Mouse (Mus musculus) frontal cortex, adult (tissue): Measurements from ENCODE around the gene Fbf1.
"Not testable (repeated sequence)": the region's sequence is repeated elsewhere in the genome, so short reads cannot be mapped to it uniquely, and the experiment has no call there.

Source experiments
- ATAC-seq: cut with Nextera tagmentation; 2 replicates; pipeline ENCODE4 v1.9.2; 2017; ENCODE audit warnings: mild to moderate bottlenecking, moderate library complexity, mixed read lengths; ENCODE audit not compliant: low TSS enrichment

Fbf1 gene

GRCm38 (mm10) chr11:116107777-116108285 is 60.1 kb downstream of the Fbf1 start:
- ATAC-seq = no peak

DNA sequence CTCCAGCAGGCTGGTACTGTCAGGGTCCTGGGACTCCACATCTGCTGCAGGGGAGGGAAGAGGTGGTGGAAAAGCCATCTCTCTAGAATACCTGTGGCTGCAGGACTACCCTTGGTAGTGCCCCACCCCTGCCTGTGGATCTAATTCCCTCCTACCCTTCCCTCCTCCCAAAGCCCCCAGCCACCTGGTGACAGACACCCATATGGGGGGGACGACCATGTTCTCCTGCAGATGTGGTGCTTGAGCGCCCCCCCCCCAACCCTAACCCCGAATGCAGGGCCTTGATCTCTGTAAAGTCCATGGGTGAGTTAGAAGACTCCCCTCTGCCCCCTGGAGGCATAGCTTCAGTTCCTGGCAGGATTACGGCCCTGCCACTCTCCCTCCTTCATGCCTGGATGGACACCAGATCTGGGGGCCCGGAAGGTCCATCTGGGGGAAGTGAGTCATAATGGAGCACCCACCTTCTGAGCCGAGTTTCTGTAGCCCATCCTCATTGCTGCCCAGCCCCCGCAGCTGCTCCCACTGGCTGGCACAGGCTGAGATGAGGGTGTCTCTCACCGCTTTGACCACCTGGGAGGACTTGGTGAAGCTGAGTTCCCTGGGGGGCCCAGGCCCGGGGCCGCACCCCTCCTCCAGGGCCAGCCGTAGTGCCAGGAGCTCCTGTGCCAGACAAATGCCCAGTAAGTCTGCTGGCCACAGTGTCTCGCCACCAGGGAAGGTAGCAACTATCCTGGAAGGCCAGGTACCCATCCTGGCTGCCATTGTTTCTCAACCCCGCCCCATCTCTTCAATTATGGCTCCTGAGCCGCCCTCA is 60.8 kb downstream of the Fbf1 start:
- ATAC-seq = no peak

- ATAC-seq = no peak
Observed at GRCm38 (mm10) chr11:116106154-116106962, 61.6 kb downstream of the Fbf1 start.

DNA sequence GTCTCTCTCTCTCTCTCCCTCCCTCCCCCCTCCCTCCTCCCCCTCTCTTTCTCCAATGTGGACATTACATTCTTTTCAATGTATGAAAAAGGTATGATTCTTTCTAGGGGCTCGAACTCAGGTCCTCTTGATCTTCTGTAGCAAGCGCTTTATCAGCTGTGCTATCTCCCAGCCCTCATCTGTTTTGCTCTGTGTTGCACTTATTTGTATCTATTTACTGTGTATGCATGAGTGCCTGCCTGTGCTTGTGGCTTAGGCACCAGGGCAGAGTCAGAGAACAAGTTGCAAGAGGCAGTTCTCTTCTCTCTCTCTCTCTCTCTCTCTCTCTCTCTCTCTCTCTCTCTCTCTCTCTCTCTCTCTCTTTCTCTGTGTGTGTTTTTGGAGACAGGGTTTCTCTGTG is 62.9 kb downstream of the Fbf1 start:
- no peak for ATAC-seq

- ATAC-seq = peak; percentile 27; the same call in 1 of the 2 replicates
Observed at GRCm38 (mm10) chr11:116104006-116104646, 63.8 kb downstream of the Fbf1 start.

- ATAC-seq = no peak
Observed at GRCm38 (mm10) chr11:116103572-116103971, 64.4 kb downstream of the Fbf1 start.

DNA sequence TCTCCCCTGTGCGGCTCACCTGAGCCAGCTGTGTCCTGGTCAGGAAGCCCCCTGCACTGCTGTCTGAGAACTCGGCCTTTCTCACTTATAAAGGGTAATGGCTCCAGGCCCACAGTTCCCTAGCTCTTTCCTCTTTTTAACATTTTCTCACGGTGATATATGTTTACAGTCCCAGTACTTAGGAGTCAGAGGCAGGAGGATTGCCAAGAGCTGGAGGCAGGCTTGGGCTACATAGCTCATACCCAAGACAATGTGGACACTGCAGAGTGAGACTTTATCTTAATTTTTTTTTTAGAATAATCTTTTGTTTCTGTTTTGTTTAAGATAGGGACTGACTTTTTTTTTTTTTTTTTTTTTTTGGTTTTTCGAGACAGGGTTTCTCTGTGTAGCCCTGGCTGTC is 65.5 kb downstream of the Fbf1 start:
- no peak for ATAC-seq

- no peak for ATAC-seq
Observed at GRCm38 (mm10) chr11:116101931-116102381, 66.0 kb downstream of the Fbf1 start.

GRCm38 (mm10) chr11:116100839-116101238 is 67.1 kb downstream of the Fbf1 start:
- no peak for ATAC-seq

GRCm38 (mm10) chr11:116100385-116100784 is 67.6 kb downstream of the Fbf1 start:
- ATAC-seq = no peak

DNA sequence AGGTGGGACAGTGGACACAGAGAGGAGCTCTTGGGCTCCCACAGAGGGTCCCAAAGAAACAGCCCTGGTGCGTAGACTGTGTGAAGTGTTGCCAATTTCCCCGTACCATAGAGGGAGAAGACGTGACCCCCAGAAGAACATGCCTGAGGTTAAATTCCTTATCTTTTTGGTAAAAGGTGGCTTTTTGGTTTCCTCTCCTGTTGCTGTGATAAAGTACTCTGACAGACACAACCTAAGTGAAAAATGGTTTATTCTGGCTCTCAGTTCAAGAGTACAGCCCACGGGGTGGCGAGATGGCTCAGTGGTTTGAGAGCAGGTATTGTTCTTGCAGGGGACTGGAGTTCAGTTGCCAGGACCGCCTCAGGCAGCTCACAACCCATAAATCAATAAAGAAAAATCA is 68.5 kb downstream of the Fbf1 start:
- ATAC-seq = no peak

DNA sequence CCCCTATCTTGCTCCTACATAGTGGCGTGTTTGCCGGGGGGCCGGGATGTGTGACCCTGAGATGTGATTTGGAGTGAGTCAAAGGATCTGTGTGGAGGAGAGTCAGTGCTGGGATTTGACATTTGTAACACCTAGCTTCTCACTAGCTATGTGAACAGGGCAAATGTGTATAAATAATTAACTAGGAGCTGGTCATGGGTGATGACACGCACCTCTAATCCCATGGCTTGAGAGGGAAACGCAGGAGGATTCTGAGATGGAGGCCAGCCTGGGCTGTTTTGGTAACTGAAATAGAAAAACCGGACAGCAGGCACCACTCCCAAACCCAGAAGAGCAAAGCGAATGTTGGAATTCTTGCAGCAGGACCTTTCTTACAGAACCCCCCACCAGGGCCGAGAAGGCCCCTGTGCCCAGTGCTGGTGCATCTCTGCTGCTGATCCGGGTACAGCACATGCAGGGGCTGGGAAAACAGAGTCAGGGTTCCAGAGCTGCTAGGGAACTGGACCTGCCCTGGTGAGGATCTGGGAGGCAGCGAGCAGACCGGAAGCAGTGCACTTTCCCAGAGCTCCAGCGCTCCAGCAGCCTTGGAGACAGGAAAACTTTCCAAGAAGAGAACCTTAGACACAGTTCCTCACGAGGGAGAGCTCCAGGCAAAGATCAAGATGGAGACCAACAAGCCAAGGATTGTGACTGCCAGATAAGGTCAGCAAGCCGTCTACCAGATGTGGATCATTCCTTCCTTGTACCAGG is 69.1 kb downstream of the Fbf1 start:
- no peak for ATAC-seq

GRCm38 (mm10) chr11:116096213-116097108 is 71.5 kb downstream of the Fbf1 start:
- no peak for ATAC-seq

DNA sequence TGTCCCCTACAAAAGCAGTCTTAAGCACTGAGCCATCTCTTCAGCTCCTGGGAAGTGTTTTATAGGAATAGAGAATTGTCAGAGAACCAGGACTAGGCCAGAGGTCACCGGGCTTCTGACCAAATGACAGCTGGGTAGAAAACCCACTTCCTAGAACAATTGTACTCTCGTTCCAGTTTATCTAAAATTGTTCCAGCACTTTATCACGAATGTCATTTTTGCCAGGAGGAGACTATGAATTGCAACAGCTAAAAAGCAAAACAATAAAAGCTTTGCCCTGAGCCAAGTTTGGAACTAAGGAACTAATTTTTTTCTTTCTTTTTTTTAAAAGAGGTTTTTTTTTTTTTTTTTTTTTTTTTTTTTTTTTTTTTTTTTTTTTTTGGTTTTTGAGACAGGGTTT is 72.4 kb downstream of the Fbf1 start:
- no peak for ATAC-seq

DNA sequence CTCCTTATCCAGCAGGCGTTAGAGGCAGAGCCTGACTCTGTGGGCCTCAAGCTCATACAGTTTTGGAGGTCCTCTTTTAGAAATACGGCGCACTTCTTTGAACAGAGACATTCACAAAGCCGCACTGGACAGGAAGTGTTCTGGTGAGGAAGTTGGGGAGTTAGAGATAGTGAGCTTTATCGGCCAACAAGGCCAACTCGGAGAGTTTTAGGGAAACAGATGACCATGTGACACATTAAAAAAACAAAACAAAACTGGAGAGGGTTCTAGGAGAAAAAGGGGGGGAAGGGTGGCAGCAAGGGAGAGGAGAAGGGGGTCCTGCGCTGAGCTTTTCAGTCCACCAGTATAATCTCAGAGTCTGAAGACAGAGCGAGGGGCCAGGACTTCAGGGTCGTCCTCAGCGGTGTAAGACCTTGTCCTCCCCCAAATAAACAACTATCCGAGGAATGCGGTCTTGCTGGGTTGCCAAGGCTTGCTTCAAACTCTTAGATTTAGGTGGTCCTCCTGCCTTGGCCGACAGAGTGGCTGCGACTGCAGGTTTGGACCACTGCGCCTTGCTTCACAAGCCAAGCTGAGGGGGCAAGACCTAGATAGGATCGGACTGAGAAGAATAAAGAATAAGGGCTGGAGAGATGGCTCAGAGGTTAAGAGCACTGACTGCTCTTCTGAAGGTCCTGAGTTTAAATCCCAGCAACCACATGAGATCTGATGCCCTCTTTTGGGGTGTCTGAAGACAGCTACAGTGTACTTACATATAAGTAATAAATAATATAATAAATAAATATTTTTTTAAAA is 74.0 kb downstream of the Fbf1 start:
- no peak for ATAC-seq

- not testable (repeated sequence) for ATAC-seq
Observed at GRCm38 (mm10) chr11:116092959-116093358, 75.0 kb downstream of the Fbf1 start.
